Mouse (Mus musculus) liver, postnatal 0 days (tissue): Measurements from ENCODE around the gene Dnajc15. TPM values are rescaled to one million over a fixed set of nuclear protein-coding genes. Genes with fewer than 3 reads are reported as not detected.

Source experiments
- ATAC-seq: fragments of 200-750 bp; cut with Nextera tagmentation; 2 replicates; pipeline ENCODE4 v1.8.0; 2017; ENCODE audit warnings: mild to moderate bottlenecking, moderate library complexity
- DNase-seq: peaks from one replicate; pipeline ENCODE4 v3.0.0-alpha.2; 2016
- H3K27ac ChIP-seq: fragments of 300-500 bp; sonication (generic); 2 replicates; pipeline ENCODE4 v1.5.1; 2014; ENCODE audit warnings: antibody characterized with exemption, moderate library complexity, mild to moderate bottlenecking, low read depth
- H3K27me3 ChIP-seq: fragments of 300-500 bp; sonication (generic); 2 replicates; pipeline ENCODE4 v1.6.1; 2014; ENCODE audit warnings: low read length, control low read depth, mixed read lengths; ENCODE audit not compliant: insufficient read depth
- H3K36me3 ChIP-seq: fragments of 300-500 bp; sonication (generic); replicated peaks from 2 replicates; pipeline ENCODE4 v1.6.1; 2014; ENCODE audit warnings: mild to moderate bottlenecking, control low read depth, low read length, moderate library complexity, mixed read lengths; ENCODE audit not compliant: insufficient read depth
- H3K4me1 ChIP-seq: fragments of 300-500 bp; sonication (generic); 2 replicates; pipeline ENCODE4 v1.6.1; 2014; ENCODE audit warnings: antibody characterized with exemption, mild to moderate bottlenecking, control low read depth; ENCODE audit not compliant: insufficient read depth
- H3K4me2 ChIP-seq: fragments of 300-500 bp; sonication (generic); 2 replicates; pipeline ENCODE4 v1.6.1; 2014; ENCODE audit warnings: low read depth, mild to moderate bottlenecking, low read length, moderate library complexity, mixed read lengths
- H3K4me3 ChIP-seq: fragments of 300-500 bp; sonication (generic); 2 replicates; pipeline ENCODE4 v1.5.1; 2014; ENCODE audit warnings: low read depth, low read length
- H3K9ac ChIP-seq: fragments of 300-500 bp; sonication (generic); replicated peaks from 2 replicates; pipeline ENCODE4 v1.6.1; 2014; ENCODE audit warnings: mild to moderate bottlenecking, moderate library complexity
- H3K9me3 ChIP-seq: fragments of 300-500 bp; sonication (generic); 2 replicates; pipeline ENCODE4 v1.6.1; 2016; ENCODE audit warnings: mild to moderate bottlenecking, control low read depth, low read length, mixed read lengths
- CTCF ChIP-seq: sonication (generic); IDR thresholded peaks from 2 replicates; pipeline ENCODE4 v1.5.1; 2016; ENCODE audit warnings: antibody characterized with exemption, low read depth
- EP300 ChIP-seq: IDR thresholded peaks from 2 replicates; pipeline ENCODE4 v1.6.1; 2016; ENCODE audit warnings: antibody characterized with exemption, low read depth, mild to moderate bottlenecking
- WGBS: fragments of 180-500 bp; shearing (Covaris S2); extraction: QIAGEN DNeasy Blood & Tissue Kit; methylation state at CpG from one replicate; pipeline ENCODE4 v1.1.7; 2014; ENCODE audit not compliant: insufficient replicate concordance; 5-methylcytosine and 5-hydroxymethylcytosine counted together
- polyA plus RNA-seq: library from polyadenylated mRNA; unstranded; fragments of >200 nt; fragmentation: Nextera tagmentation; extraction: Ambion mirVana; gene quantifications from 2 replicates; pipeline ENCODE4 v1.2.1, GENCODE M21; 2015

Dnajc15 gene
- polyA plus RNA-seq, 1 experiment from 2014 or later, result 68.5 TPM

DNA sequence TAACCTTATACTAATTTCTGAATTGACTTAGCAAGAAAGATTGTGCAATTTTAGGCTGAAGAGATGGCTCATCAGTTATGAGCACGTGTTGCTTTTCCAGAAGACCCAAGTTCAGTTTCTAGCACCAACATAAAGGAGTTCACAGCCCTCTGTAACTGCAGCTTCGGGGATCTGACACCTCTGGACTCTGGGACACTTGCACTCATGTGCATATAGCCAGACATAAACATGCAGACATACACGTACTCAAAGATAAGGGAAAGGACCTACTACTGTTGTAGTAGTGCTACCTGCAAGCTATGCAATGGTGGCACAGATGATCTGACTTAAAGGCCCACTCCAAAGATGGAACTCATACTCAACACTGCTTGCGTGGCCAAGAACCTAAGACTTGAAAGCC, 43.0 kb downstream of the Dnajc15 start:
- Histone ChIP-seq H3K9me3 (no peaks in the 10 kb centered on the region), H3K36me3 (no peaks in the 10 kb centered on the region), H3K27ac (no peak overlapping the region), H3K9ac (no peak overlapping the region), H3K4me2 (no peak overlapping the region), H3K27me3 (no peaks in the 10 kb centered on the region), H3K4me3 (no peak overlapping the region), H3K4me1 (no peaks in the 10 kb centered on the region)
- WGBS, result 74% methylated on average over 4 of the region's 4 CpGs
- TF ChIP-seq EP300, result no peak
- no peak for TF ChIP-seq CTCF
- no peak for DNase-seq
- ATAC-seq, result no peak

DNA sequence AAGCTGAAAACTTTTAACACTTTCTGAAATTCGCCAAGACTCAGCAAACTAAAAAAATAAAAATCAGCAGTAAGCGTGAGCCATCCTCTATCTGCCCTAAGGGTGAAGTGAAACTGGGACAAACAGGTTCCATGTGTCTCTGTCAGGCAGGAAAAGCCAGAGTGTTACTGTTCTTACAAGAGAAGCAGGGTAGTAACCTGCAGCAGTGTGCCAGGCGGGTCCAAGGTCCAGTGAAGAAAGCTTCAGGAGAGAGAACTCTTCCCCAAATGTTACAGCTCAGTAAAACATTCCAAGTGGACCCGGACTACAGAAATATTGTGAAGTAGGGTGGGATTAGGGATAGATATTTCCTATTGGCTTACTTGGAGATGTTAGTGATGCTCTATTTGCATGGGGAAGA, 45.3 kb downstream of the Dnajc15 start:
- TF ChIP-seq EP300 (no peak), CTCF (no peak)
- ATAC-seq, result no peak
- no peak overlapping the region for H3K4me3 ChIP-seq

DNA sequence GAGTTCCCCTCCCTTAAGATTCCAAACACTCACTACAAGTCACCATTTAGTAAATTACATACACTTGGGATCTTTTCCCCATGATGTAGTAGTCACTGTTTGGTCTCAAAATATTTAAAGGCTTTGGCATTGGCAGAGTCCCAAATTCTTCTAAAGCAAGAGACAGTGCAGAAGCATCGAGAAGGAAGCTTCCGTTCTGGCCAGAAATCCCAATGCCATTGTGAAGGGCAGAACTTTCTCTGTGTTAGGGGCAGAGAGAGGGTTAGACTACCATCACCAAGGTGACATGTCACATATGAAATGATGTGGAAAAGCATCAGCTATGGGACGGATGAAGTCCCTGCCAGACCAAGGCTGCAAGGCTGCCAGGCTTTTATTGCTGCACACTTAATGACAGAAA, 49.0 kb downstream of the Dnajc15 start:
- ATAC-seq, result no peak

More for the DNA sequence above, 45.3 kb downstream of the Dnajc15 start:
- Histone ChIP-seq H3K4me1 (no peaks in the 10 kb centered on the region), H3K4me2 (no peak overlapping the region), H3K9ac (no peak overlapping the region), H3K36me3 (no peaks in the 10 kb centered on the region; the same call in 1 of the 2 replicates), H3K27me3 (no peaks in the 10 kb centered on the region), H3K27ac (no peak overlapping the region), H3K9me3 (no peaks in the 10 kb centered on the region)
- DNase-seq, result no peak
- 80% methylated on average over 4 of the region's 4 CpGs for WGBS

DNA sequence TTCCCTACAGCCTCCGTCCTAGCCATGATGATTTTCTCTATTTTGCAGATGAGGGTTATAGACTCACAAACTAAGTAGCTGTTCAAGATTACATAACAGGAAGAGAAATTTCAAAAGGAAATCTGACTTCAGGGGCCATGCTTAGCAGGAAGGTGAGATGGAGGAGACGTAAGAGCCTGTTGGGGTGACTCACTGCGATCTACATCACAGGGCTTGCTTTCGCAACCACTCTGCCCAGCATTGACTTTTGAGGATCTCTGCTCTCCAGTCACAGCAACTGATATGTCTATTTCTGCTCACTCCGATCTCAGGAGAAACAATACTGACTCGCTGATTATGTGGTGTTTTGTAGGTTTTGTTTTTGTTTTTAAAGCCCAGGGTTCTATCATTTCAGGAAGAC, 49.8 kb downstream of the Dnajc15 start:
- WGBS, result 76% methylated on average over 6 of the region's 6 CpGs
- no peak overlapping the region for H3K27ac ChIP-seq
- DNase-seq, result peak; percentile 37

More for the DNA sequence above, 49.0 kb downstream of the Dnajc15 start:
- Histone ChIP-seq H3K9ac (no peak overlapping the region), H3K27me3 (no peaks in the 10 kb centered on the region), H3K36me3 (no peaks in the 10 kb centered on the region; the same call in 1 of the 2 replicates), H3K9me3 (no peaks in the 10 kb centered on the region), H3K4me2 (no peak overlapping the region), H3K4me3 (no peak overlapping the region), H3K27ac (no peak overlapping the region), H3K4me1 (no peaks in the 10 kb centered on the region)
- TF ChIP-seq CTCF (no peak), EP300 (no peak)
- 77% methylated on average over 3 of the region's 3 CpGs for WGBS
- no peak for DNase-seq

DNA sequence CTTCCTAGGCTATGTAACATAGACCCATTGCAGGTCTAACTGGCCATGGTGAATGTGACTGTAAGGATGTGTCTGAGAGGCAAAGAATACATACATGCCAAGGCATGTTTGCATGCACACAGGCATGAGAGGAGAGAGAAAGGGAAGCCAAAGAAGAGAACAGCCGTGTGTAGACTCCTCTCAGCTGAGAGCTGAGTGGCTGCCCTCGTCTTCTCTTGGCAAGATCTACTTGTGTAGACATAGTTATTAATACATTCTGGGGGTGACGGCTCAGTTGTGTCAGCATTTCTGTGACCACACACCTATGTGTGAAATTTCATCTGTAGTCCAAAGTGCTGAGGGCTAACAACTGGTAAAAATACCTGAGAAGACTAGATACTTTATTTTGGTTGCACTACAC, 55.1 kb downstream of the Dnajc15 start:
- no peak for TF ChIP-seq CTCF
- TF ChIP-seq EP300, result no peak
- ATAC-seq (no peak), DNase-seq (no peak)
- Histone ChIP-seq H3K27me3 (no peaks in the 10 kb centered on the region), H3K4me3 (no peak overlapping the region), H3K9ac (no peak overlapping the region), H3K36me3 (no peaks in the 10 kb centered on the region), H3K9me3 (no peaks in the 10 kb centered on the region), H3K27ac (no peak overlapping the region), H3K4me1 (no peaks in the 10 kb centered on the region), H3K4me2 (no peak overlapping the region)
- 83% methylated on average over 3 of the region's 3 CpGs for WGBS

More for the DNA sequence above, 49.8 kb downstream of the Dnajc15 start:
- peak; percentile 33; the same call in 1 of the 2 replicates for ATAC-seq
- TF ChIP-seq EP300, result 0 out of 2 replicates have a peak, but pooled peaks have one; percentile 9
- TF ChIP-seq CTCF, result no peak
- Histone ChIP-seq H3K9me3 (no peaks in the 10 kb centered on the region), H3K4me3 (no peak overlapping the region), H3K4me1 (no peaks in the 10 kb centered on the region), H3K27me3 (no peaks in the 10 kb centered on the region), H3K9ac (no peak overlapping the region), H3K4me2 (no peak overlapping the region), H3K36me3 (no peaks in the 10 kb centered on the region; the same call in 1 of the 2 replicates)

DNA sequence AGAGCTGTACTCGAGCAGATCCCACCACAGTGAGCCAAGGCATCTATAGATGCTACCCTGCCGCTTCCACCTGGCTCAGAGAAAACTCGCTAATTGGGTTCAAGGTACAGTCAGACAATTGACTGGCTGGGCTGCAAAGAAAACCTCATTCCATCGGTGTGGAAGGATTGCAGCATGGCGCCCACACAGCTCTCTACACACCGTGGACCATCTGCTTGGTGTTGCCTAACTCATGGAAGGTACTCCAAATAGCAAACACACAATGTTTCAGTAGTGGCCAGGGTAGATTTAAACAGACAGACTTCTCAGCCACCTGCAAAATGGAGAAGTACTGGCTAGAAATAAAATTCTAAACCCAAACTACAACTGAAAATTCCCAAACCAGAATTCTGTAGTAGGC, 57.4 kb downstream of the Dnajc15 start:
- H3K27me3 ChIP-seq, result no peaks in the 10 kb centered on the region
- no peak overlapping the region for H3K4me3 ChIP-seq
- TF ChIP-seq CTCF, result no peak
- H3K9ac ChIP-seq, result no peak overlapping the region
- H3K36me3 ChIP-seq, result no peaks in the 10 kb centered on the region
- no peaks in the 10 kb centered on the region for H3K4me1 ChIP-seq
- H3K4me2 ChIP-seq, result no peak overlapping the region
- H3K9me3 ChIP-seq, result no peaks in the 10 kb centered on the region
- WGBS, result 78% methylated on average over 6 of the region's 6 CpGs
- ATAC-seq, result no peak
- no peak overlapping the region for H3K27ac ChIP-seq
- DNase-seq, result no peak

DNA sequence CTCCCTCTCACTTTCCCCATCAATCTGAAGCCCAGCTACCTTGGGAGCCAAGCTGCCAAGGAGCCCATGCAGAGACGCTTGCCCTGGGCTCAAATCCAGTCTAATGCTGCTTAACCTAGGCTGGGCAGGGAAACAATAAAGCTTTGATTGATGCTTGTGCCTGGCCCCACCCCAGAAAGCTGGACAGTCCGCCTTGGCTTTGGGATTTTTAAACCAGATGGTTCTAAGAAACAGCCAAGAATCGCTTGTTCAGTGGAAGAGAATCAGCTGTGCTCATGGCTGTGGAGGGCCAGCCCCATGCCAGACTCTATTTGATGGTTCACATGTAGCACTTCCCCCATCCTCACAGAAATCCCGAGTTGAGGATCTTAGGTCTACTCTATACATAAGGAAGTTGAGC, 60.0 kb downstream of the Dnajc15 start:
- no peak overlapping the region for H3K9ac ChIP-seq
- no peak overlapping the region for H3K27ac ChIP-seq
- H3K4me2 ChIP-seq, result no peak overlapping the region
- WGBS, result 74% methylated on average over 4 of the region's 4 CpGs
- TF ChIP-seq CTCF (no peak), EP300 (no peak)
- no peaks in the 10 kb centered on the region for H3K36me3 ChIP-seq
- DNase-seq (no peak), ATAC-seq (no peak)
- H3K9me3 ChIP-seq, result no peaks in the 10 kb centered on the region
- H3K4me1 ChIP-seq, result no peaks in the 10 kb centered on the region
- H3K27me3 ChIP-seq, result no peaks in the 10 kb centered on the region
- no peak overlapping the region for H3K4me3 ChIP-seq
